Mouse (Mus musculus): ENCODE measurements around the gene Sema3g. TPM values are rescaled to one million over a fixed set of nuclear protein-coding genes. Genes with fewer than 3 reads are reported as not detected.

Sema3g gene
- polyA plus RNA-seq, 1 experiment: 3.1 TPM

DNA sequence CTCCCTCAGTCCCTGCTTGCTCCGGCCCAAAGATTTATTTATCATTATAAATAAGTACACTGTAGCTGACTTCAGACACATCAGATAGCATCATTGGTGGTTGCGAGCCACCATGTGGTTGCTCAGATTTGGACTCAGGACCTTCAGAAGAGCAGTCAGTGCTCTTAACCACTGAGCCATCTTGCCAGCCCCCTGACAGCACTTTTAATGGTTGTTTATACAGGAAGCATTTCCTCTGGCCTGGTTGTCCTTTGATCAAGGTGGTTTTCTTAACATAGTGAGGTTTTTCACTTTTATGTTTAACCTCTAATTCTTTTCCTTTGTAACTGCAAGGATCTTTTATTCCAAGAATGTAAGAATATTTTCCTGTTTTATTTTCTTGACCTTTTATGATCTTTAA, 23.2 kb upstream of the Sema3g start:
- no peak overlapping the region for H3K4me3 ChIP-seq (ENCODE audit: insufficient read depth, low read length)
- H3K4me1 ChIP-seq (ENCODE audit: control insufficient read depth, insufficient read depth, low read length): peaks cover 6% of the 10 kb centered on the region; the same call in 1 of the 2 replicates
- H3K27ac ChIP-seq (ENCODE audit: insufficient read depth, low read length): no peak overlapping the region
- TF ChIP-seq CTCF (IDR thresholded peaks at IDR 0.05; ENCODE audit: extremely low read depth, insufficient read depth, low read length) (no peak), POLR2A (IDR thresholded peaks at IDR 0.05; ENCODE audit: extremely low read depth, insufficient read depth, low read length) (no peak)

GRCm38 (mm10) chr14:31194891-31195513, 22.7 kb upstream of the Sema3g start:
- TF ChIP-seq POLR2A (IDR thresholded peaks at IDR 0.05; ENCODE audit: extremely low read depth, insufficient read depth, low read length) (no peak), CTCF (IDR thresholded peaks at IDR 0.05; ENCODE audit: extremely low read depth, insufficient read depth, low read length) (no peak)
- H3K27ac ChIP-seq (ENCODE audit: insufficient read depth, low read length): no peak overlapping the region

GRCm38 (mm10) chr14:31195521-31195920, 22.1 kb upstream of the Sema3g start:
- H3K4me3 ChIP-seq (ENCODE audit: insufficient read depth, low read length): no peak overlapping the region
- peaks cover 6% of the 10 kb centered on the region; the same call in 1 of the 2 replicates for H3K4me1 ChIP-seq (ENCODE audit: control insufficient read depth, insufficient read depth, low read length)
- no peak for TF ChIP-seq CTCF (IDR thresholded peaks at IDR 0.05; ENCODE audit: extremely low read depth, insufficient read depth, low read length)
- no peak overlapping the region for H3K27ac ChIP-seq (ENCODE audit: insufficient read depth, low read length)

More at GRCm38 (mm10) chr14:31194891-31195513, 22.7 kb upstream of the Sema3g start:
- peaks cover 6% of the 10 kb centered on the region; the same call in 1 of the 2 replicates for H3K4me1 ChIP-seq (ENCODE audit: control insufficient read depth, insufficient read depth, low read length)
- no peak overlapping the region for H3K4me3 ChIP-seq (ENCODE audit: insufficient read depth, low read length)

DNA sequence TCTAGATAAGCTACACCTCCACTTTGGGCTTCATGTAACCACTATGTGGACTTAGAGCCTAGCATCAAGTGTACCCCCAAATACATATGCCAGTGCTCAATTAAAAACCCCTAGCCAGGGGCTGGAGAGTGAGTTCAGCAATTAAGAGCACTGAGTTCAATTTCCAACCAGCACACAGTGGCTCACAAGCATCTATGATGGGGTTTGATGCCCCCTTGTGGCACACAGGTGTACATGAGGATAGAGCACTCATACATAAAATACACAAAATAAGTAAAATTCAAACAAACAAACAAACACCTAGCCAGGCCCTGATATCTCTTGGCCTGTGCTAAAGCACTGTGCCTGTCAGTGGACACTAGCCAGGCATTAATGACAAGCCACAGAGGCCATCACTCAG, 21.7 kb upstream of the Sema3g start:
- Histone ChIP-seq H3K4me1 (ENCODE audit: control insufficient read depth, insufficient read depth, low read length) (peaks cover 6% of the 10 kb centered on the region; the same call in 1 of the 2 replicates), H3K4me3 (ENCODE audit: insufficient read depth, low read length) (no peak overlapping the region), H3K27ac (ENCODE audit: insufficient read depth, low read length) (no peak overlapping the region)
- peak; percentile 52 for TF ChIP-seq CTCF (IDR thresholded peaks at IDR 0.05; ENCODE audit: extremely low read depth, insufficient read depth, low read length)
- no peak for TF ChIP-seq POLR2A (IDR thresholded peaks at IDR 0.05; ENCODE audit: extremely low read depth, insufficient read depth, low read length)

DNA sequence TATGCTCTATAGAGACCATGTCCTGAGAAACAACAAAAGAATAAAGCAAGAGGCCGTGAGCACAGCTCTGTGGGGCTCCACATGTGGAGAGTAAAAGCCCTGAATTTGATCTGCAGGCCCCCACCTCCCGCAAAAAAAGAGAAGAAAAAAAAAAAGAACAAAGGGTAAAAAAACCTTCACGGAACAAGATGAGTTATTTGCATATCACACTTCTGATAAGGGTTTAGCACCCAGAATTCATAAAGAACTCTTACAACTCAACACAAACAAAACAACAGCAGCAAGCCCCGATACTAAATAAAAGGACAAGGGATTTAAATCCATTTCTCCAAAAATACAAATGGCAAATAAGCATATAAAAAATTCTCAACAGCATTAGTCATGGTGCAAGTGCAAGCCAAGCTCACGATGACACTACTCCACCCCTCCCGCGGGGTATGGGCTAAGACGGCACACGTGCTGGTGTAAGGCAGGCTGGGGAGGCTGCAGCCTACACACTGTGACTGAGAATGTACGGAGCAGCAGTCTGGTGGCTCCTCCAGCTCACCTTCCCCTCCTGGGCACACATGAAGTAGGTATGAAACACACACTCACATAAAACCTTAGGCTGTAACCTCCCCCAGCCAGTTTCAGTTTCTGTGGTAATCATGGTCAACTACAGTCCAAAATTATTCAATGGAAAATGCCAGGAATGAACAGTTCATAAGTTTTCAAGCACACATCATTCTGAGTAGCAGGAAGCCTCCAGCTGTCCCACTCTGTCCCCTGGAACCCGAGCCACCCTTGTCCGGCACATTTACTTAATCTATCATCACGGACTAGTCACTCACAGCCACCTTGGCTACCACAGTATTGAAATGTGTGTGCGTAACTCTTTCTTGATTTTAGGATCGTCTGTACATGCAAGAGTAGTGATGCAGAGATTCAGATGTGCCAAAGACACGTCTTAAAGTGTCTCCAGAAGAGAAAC, 19.8 kb upstream of the Sema3g start:
- Histone ChIP-seq H3K27ac (ENCODE audit: insufficient read depth, low read length) (no peak overlapping the region), H3K4me1 (ENCODE audit: control insufficient read depth, insufficient read depth, low read length) (peaks cover 6% of the 10 kb centered on the region; the same call in 1 of the 2 replicates), H3K4me3 (ENCODE audit: insufficient read depth, low read length) (no peak overlapping the region)
- TF ChIP-seq CTCF (IDR thresholded peaks at IDR 0.05; ENCODE audit: extremely low read depth, insufficient read depth, low read length) (no peak), POLR2A (IDR thresholded peaks at IDR 0.05; ENCODE audit: extremely low read depth, insufficient read depth, low read length) (no peak)

- TF ChIP-seq POLR2A (IDR thresholded peaks at IDR 0.05; ENCODE audit: extremely low read depth, insufficient read depth, low read length) (no peak), CTCF (IDR thresholded peaks at IDR 0.05; ENCODE audit: extremely low read depth, insufficient read depth, low read length) (no peak)
- Histone ChIP-seq H3K4me1 (ENCODE audit: control insufficient read depth, insufficient read depth, low read length) (peaks cover 6% of the 10 kb centered on the region; the same call in 1 of the 2 replicates), H3K4me3 (ENCODE audit: insufficient read depth, low read length) (no peak overlapping the region), H3K27ac (ENCODE audit: insufficient read depth, low read length) (no peak overlapping the region)
These were observed 18.1 kb upstream of the Sema3g start for GRCm38 (mm10) chr14:31199599-31199998.

- no peak overlapping the region for H3K27ac ChIP-seq (ENCODE audit: insufficient read depth, low read length)
- peaks cover 5% of the 10 kb centered on the region; the same call in 1 of the 2 replicates for H3K4me1 ChIP-seq (ENCODE audit: control insufficient read depth, insufficient read depth, low read length)
- H3K4me3 ChIP-seq (ENCODE audit: insufficient read depth, low read length): no peak overlapping the region
- TF ChIP-seq POLR2A (IDR thresholded peaks at IDR 0.05; ENCODE audit: extremely low read depth, insufficient read depth, low read length): no peak
- no peak for TF ChIP-seq CTCF (IDR thresholded peaks at IDR 0.05; ENCODE audit: extremely low read depth, insufficient read depth, low read length)
These were observed 17.6 kb upstream of the Sema3g start for GRCm38 (mm10) chr14:31200038-31200437.

GRCm38 (mm10) chr14:31204844-31205243, 12.8 kb upstream of the Sema3g start:
- H3K27ac ChIP-seq (ENCODE audit: insufficient read depth, low read length): peak overlapping the region; percentile 24
- peaks cover 6% of the 10 kb centered on the region; the same call in 1 of the 2 replicates for H3K4me1 ChIP-seq (ENCODE audit: control insufficient read depth, insufficient read depth, low read length)

DNA sequence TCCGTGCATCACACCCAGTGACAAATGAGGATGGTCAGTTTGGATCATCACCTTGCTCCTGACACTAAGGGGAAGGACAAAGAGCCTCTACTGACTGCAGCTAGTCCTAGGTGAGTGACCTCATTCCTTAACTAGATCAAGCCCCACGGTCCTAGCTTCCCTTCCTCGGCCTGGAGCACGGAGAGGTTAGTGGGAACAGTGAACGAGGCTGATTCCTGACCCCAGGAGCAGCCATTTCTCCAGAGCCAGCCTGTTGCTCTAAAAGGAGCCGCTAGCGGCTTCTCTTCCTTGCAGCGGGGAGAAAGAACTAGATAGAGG, 12.5 kb upstream of the Sema3g start:
- peaks cover 6% of the 10 kb centered on the region; the same call in 1 of the 2 replicates for H3K4me1 ChIP-seq (ENCODE audit: control insufficient read depth, insufficient read depth, low read length)
- peak overlapping the region; percentile 74 for H3K4me3 ChIP-seq (ENCODE audit: insufficient read depth, low read length)
- TF ChIP-seq CTCF (IDR thresholded peaks at IDR 0.05; ENCODE audit: extremely low read depth, insufficient read depth, low read length) (no peak), POLR2A (IDR thresholded peaks at IDR 0.05; ENCODE audit: extremely low read depth, insufficient read depth, low read length) (no peak)
- H3K27ac ChIP-seq (ENCODE audit: insufficient read depth, low read length): peak overlapping the region; percentile 24

More at GRCm38 (mm10) chr14:31204844-31205243, 12.8 kb upstream of the Sema3g start:
- TF ChIP-seq CTCF (IDR thresholded peaks at IDR 0.05; ENCODE audit: extremely low read depth, insufficient read depth, low read length) (no peak), POLR2A (IDR thresholded peaks at IDR 0.05; ENCODE audit: extremely low read depth, insufficient read depth, low read length) (no peak)
- H3K4me3 ChIP-seq (ENCODE audit: insufficient read depth, low read length): peak overlapping the region; percentile 74
